Mouse (Mus musculus) telencephalon, adult 2 months (tissue): ENCODE measurements around the gene Gbp7.
"Not testable (repeated sequence)": the region's sequence is repeated elsewhere in the genome, so short reads cannot be mapped to it uniquely, and the experiment has no call there.

Source experiments
- DNase-seq: peaks from one replicate; pipeline ENCODE4 v3.0.0-alpha.2; 2011; ENCODE audit warnings: low read depth, low spot score

Gbp7 gene

DNA sequence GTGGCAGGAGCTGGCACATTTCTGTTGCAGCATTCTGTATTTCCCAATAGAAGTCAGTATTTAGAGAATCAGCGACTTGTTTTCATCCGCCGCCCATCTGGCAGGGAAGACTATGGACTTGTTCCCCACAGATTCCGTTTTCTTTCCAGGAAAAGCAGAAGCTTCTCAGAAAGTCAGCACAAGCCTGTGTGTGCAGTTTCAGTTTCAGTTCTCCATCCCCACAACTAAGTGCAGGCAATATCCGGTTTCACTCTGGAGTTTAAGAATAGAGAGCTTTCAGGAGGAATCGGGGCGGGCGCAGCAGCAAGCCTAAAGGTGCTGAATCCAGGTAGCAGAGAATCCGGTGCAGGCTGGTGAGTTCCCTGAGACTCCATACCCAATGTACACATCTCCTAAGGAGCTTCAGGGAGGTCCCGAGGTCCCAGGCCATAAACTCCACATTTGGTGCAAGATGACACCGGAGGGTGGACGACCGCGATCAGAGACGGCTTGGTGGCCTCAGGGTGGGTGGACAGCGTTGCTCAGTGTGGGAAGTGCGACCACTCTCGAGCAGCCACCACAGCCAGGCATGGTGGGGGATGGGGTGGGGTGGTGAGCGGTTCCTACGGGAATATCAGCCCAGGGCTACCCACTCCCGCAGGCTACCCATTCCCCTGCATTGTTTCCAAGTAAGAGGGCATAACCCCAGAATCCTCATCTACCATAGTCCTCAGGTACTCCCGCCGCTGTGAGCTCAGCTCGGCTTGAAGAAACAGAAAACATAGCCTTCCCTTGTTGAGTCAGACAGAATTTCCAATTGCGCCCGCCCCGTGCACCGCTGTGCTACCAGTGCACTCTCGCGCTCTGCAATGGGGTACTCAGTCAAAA, at the start of gene Gbp7:
Gbp7 (plus strand) TSS at position 256 of the 867 bp plus-strand sequence.
- DNase-seq: peak; percentile 59

DNA sequence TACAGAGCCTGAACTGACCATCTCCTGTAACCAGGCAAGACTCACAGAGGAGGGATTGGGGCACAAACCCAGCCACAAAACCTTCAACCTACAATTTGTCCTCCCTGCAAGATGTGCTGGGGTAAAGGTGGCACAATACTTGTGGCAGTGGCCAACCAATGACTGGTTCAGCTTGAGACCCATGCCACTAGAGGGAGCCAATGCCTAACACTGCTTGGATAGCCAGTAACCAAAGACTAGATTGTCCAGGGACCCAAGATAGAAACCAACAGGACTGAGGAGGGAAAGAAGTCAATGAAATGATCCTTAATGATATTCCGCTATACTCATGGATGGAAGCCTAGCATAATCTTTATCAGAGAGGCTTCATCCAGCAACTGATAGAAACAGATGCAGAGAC, 39.7 kb upstream of the Gbp7 start:
- peak; percentile 21 for DNase-seq

DNA sequence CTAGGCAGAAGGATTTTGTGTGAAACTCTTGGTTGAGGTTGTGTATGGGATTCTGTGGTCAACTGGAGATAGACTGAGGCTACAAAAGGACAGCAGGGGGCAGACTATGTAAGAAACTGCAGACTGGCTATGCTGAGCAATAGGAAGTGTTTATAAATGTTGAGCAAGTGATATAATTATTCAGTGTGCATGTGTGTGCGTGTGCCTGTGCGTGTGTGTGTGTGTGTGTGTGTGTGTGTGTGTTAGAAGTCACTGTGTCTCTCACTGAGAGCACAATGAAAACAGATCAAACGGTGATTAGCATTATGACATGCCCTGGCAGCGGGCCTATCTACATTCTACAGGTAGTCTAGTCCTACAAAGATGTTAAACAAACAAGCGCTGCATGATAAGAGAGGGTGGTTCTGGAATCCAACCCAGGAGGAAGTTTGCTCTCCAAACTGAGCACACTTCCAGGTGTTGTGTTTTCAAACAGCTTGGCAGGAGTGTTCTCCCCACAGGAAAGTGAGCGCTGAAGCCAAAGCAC, 36.5 kb upstream of the Gbp7 start, which contains the start of gene Gbp5:
Gbp5 (plus strand) TSS at position 443 of the 526 bp plus-strand sequence.
- no peak for DNase-seq

DNA sequence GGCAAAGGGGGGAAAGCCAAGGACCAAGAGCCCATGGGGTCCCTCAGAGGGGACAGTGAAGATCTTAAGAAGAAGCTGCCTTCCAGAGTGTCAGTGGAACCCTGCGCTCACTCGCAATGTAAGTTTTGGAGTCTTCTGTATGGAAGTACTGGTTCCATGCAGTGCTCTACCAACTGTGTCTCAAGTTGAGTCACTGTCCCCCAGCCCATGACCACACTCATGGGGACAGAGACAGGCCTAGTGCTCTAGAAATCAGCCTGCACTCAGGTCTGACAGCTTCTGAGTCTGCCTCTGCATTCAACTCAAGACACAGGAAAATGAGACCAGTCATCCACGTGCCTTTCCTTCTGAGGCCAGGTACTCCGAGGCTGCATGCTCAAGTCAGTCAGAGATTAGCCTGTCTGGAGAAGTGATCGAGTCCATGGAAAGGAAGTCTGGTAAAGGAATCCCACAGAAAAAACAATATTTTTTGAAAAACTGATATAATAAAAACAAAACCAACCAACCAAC, 34.9 kb upstream of the Gbp7 start:
- no peak for DNase-seq

DNA sequence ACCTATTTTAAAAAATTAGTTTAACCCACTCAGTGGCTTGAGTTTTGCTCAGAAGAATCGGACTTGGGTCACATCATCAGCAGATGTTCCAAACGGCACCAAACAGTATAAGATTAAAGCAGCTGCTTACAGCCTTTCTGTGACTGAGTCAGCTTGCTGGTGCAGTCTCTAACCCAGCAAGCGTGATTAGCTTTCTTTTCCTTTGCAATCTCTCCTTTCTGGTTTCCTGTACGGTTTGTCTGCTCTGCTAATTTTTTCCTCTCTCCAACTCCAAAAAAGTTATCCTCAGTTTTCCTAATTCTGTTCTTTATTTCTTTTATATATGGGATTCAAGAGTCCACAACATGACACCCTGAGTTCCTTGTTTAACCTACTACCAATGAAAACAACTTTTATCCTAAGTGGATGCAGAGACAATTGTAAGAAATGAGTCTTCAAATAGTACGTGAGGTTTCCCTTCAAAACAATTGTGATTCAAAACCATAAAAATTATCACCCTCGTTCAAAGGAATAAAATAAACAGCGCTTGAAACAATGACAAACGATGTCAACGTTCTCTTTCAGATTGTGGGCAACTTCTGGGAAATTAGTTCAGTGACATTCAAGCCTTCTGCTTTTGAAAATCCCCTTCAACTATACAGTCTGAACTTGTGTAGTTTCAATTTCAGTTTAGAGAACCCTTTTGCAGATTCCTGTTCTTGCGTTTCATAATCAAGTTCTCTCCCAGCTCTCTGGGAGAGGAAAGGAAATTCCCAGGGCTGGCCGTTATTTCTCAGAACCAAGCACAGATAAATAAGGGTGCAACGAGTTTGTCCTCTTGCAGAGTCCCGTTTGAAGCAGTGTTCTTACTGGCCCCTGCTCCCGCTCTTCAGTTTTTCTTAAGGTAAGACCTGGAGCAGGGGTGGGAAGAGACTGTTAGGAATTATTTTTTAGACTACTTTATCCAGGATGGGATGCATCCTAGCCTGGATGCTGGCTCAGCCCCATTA, 33.7 kb upstream of the Gbp7 start:
- no peak for DNase-seq

DNA sequence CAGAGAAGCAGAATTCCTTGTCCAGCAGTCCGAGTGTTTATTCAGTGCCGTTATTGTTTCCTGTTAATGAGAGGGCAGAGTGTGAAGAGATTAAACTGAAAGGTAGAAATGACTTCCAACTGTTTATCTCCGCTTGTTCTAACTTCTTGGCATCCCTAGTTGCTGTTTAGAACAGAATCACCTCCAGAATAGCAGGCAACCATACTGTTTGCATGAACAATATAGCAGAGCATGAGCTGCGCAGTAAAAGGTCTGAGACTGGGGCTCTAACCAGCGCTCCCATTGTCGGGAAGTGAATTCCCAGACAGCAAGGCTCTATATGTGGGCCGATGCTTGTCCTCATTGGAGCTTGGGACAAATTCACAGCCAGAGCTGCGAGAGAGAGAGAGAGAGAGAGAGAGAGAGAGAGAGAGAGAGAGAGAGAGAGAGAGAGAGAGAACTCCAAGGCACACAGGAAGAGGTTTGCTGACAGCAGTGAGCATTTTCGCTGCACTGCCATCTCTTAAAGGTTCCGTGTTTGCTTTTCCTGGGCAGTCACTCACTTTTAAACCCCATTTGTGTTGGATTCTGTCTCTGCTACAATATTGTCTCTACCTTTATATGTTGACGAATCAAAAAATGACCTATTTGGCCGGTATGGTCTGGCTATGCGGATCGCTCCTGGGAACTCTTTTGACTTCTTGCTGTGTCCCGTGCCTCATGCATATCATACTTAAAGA, 32.9 kb upstream of the Gbp7 start:
- DNase-seq: no peak

DNA sequence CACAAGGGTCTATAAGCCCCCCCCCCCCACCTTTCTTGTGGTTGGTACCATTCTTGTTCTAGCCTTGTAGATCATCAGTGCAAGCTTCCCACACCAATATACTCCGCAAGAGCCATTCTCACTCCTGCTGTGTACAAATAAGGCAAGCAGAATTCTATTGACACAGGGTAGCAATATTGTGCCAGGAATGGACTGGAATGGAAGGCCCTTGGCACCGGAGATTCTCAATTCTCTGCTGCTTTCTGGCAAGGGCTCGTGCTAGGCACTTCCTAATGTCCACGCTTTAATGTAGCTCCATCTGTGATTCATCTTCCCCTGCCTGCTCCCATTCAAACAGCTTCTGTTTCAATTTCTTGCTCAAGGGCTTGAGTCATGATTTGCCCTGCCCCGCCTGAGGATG, 31.2 kb upstream of the Gbp7 start:
- DNase-seq: no peak

DNA sequence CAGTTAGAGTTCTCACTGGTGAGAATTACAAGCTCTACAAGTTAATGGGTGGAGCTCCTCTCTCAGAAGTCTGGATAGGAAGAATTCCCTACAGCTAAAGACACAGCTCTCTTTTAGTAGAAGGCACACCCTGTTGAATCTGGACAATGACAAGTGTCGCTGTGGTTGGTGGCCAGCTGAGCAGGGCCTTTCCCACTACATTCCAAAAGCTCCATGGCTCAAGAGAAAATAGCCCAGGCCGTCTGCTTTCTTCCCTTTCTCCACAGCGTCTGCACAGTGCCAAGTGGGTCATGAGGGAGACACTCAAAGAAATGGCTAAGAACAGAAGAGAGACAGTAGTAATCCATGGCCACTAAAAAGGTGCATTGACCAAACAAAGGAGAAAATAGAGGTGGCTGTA, 2.0 kb upstream of the Gbp7 start:
- no peak for DNase-seq

DNA sequence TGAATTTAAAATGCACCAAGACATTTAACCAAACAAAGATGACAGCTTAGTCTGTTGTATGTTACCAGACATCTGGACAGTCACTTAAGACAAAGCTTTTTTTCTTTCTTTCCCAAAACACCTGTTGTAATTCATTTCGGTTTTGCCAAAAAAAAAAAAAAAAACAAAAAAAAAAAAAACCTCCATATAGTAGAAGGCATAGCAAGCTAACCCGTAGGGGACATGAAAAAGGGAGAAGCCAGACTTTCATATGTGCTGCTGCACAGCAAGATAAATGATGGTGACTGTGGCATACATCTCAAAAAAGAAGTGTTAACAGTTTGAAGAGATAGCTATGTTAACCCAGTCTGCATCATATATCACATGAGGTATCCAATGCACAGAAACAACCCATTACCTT, 545 bp upstream of the Gbp7 start:
- DNase-seq: no peak

DNA sequence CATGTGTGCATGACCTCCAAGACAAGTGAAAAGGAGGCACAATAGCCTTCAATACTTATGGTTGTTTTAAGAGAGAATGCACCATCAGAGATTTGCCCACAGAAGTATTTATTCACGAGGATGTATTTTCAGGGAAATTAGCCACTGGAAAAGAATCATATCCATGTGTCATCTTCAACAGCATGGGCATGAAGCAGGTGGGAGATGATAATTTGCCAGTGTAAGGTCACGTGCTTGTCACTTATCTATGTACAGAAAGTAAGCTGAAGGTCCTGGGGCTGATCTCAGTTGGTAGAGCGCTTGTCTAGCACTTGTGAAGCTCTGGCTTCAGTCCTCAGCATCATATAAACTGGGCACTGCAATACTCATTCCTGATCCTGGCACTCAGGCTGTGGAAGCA, 1.5 kb downstream of the Gbp7 start:
- no peak for DNase-seq

DNA sequence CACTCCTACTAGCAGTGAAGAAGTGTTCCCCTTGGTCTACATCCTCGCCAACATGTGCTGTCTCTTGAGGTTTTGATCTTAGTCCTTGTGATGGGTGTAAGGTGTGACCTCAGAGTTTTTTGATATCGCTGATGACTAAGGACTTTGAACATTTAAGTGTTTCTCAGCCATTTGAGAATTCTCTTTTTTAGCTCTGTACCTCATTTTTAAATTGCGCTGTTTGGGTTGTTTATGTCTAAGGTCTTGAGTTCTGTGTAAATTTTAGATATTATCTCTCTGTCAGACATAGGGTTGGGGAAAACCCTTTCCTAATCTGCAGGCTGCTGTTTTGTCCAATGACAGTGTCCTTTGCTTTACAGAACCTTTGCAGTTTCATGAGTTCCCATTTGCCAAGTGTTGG, 3.0 kb downstream of the Gbp7 start:
- no peak for DNase-seq

DNA sequence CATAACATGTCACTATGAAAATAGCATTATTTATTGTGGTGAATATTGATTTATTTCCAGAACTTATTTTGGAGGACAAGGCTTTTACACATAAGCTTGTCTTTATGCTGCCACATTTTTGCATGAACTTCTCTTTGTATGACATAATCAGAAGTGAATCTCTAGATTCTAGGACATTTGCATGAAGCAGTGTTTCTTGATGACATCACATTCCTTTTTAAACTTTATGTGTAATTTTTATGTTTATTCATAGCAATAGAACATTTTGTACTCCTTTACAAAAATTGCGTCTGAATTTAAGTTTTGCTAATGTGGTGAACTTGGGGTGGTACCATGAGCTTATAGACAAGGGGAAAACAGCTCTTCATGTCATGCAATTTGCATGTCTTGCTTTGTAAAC, 5.5 kb downstream of the Gbp7 start:
- DNase-seq: no peak

DNA sequence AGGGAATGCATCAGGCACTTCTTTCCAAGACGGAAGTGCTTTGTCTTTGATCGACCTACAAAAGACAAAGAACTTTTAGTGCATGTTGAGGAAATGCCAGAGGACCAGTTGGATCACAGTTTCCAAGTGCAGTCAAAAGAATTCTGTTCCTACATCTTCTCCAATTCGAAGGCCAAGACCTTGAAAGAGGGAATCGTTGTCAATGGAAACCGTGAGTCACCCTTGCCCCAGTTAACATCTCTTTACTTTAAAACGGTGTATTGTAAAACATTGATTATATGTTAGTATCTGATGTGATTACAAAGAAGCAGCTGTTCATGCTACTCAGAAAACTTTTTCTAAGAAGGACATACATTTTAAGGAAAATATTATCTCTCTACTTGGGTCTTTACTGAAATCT, 11.2 kb downstream of the Gbp7 start:
- no peak for DNase-seq

DNA sequence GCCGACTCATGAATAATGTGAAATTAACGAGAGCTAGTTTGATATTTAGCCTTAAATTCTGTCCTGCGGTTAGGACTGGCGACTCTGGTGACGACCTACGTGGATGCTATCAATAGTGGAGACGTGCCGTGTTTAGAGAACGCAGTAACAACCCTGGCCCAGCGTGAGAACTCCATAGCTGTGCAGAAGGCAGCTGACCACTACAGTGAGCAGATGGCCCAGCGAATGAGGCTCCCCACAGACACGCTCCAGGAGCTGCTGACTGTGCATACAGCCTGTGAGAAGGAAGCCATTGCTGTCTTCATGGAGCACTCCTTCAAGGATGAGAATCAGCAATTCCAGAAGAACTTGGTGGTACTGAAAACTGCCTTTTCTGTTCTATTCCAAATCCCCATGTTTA, 12.6 kb downstream of the Gbp7 start:
- not testable (repeated sequence) for DNase-seq

DNA sequence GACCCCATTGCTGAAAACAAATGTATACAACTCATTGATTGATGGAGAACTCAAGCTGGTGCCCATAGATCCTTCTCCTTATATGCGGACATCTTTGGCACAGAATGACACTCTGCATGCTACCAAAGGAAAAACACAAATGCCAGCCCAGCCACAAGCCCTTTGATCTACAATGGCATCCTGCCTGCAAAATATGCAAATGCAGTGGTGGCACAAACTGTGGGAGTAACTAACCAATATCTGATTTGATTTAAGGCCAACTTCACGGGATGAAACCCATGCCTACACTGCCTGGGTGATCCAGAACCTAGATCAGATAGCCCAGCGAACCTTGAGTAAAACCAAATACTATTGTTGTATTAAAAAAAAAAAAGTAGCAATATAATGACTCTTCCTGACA, 16.5 kb downstream of the Gbp7 start:
- DNase-seq: no peak

DNA sequence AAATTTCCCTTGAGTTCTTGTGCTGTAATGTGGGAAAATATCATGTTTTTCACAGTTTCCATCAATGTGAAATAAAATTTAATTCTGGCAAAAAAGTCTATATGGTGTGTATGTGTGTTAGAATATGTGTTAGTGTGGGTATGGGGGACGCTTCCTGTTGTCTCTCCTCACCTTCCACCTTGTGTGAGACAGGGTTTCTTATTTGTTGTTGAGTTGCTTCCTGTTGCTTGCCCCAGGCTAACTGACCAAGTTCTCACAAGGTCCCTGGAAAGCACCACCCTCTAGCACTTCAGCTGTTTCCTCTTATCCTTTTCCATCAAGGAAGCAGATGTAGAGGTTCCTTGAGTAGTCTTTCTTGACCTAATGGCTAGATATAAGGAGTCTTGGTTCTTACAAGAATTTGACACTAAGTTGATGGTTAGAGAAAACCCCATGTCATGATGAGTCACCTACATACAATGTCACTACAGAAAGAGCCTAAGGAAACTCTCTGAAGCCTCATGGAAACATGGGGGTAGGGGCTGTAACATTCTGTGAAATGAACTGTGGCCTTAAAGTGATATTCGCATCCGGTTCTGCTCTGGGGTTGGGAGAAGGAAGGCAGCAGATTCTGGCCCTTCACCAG, 20.0 kb downstream of the Gbp7 start:
- no peak for DNase-seq

DNA sequence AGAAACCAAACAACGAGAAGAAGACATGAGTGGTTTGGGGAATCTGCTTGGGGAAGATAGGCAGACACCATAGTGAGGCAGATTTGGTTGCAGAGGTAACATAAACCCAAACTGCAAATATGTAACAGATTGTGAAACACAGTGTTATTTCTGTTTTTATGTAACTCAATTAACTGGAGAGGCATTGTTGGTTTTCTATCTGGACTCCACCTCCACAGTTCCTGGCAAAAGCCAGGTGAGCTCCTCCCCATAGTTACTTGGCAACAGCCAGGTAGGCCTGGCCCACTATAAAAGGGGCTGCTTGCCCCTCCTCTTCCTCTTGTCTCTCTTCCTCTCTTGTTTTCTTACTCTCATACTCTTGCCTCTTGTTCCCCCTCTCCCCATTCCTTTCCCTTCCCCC, 24.5 kb downstream of the Gbp7 start:
- DNase-seq: no peak

DNA sequence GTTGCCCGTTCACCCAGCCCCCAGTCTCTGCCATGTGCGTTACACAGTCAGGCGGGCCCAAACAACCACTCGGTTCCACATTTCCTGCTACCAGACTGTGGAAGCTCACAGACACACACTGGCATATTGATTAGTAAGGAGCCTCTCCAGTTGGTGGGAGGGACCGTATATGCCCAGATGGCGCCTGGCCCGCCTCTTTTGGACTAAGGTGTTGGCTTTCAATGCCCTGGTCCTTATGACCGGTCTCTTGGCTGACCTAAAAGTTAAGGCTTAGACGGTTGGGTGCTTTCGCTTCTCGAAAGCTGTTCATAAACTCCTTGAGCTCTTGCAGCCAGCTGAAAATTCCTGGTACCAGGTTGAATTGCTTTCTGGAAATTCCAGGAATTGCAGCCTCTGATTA, 25.5 kb downstream of the Gbp7 start:
- DNase-seq: no peak

DNA sequence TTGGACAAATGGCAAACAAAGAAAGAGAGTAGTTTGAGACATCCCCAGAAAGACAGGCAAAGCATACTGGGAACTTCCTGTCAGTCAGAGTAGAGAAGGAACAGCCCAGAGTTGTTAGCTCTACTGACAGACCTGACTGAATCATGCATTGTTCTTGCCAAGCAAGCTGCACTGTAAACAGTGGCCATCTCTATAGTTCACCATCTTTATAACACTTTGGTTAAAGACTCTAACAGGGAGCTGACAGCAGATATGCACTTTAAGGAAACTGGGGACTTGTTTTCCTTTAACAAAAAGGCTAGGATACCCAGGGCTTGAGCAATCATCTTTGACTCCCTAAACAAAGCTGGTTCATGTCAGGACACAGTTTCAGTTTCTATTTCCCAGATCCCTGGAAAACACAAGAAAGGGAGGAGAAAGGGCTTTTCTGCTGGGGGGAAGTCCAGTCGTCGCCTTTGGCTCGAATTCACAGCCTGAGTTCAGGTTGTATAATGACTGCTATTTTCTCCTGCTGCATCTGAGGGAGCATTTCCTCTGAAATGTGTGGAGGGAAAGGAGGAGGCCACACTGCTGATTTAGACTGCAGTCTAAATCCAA, 29.6 kb downstream of the Gbp7 start, which contains the start of gene Gbp3:
Gbp3 (plus strand) TSS at position 395 of the 597 bp plus-strand sequence.
- no peak for DNase-seq

DNA sequence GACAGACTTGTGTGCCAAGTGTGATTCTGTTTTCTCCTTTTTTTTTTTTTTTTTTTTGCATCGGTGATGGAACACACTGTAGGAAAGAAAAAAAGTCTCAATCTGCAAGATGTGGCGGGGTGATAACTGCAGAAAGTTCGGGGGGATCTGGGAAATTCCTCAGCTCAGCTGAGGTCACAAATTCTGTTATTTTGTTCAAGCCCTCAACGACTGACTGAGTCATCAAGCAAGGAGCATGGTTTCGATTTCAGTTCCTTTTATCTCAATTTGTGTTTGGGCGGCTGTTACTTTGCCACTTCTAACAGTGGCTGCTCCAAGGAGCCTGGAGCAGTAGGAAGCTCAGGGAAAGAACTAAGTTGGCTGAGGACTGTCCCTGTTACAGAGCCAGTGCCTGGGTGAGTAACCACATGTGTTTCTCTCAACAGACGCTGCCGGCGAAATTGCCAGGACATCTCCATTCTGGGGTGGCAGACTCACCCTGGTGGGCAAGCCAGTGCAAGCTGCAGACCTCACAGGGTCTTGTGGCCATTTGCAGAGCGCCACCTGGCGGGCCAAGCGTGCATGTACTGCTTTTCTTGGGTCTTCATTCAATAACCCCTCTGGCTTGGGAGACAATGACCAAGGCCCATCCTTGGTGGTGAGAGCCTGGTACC, 30.3 kb downstream of the Gbp7 start:
- DNase-seq: peak; percentile 28
